Mouse (Mus musculus): ENCODE data around the gene Tmem132e. TPM values are rescaled to one million over a fixed set of nuclear protein-coding genes. Genes with fewer than 3 reads are reported as not detected.

The Tmem132e gene
- polyA plus RNA-seq, 1 experiment from 2014 or later = not detected

- Histone ChIP-seq H3K4me3 (ENCODE audit: low read depth, low read length) (no peak overlapping the region), H3K27ac (ENCODE audit: low read length) (no peak overlapping the region), H3K4me2 (replicated peaks; ENCODE audit: low read depth, low read length) (no peak overlapping the region), H3K36me3 (ENCODE audit: insufficient read depth, low read length) (no peaks in the 10 kb centered on the region), H3K27me3 (replicated peaks; ENCODE audit: insufficient read depth, low read length) (no peaks in the 10 kb centered on the region), H3K4me1 (ENCODE audit: insufficient read depth, low read depth, low read length) (no peaks in the 10 kb centered on the region), H3K9ac (replicated peaks; ENCODE audit: low read depth) (no peak overlapping the region), H3K9me3 (ENCODE audit: low read length) (no peaks in the 10 kb centered on the region)
- ATAC-seq (no peak), DNase-seq (ENCODE audit: low spot score) (peak; percentile 15)
- TF ChIP-seq EP300 (IDR thresholded peaks at IDR 0.05) (no peak), CTCF (IDR thresholded peaks at IDR 0.05) (no peak)
- WGBS = 70% methylated on average over 4 of the region's 4 CpGs
Observed at GRCm38 (mm10) chr11:82371577-82371976, 17.1 kb upstream of the Tmem132e start.

- H3K4me2 ChIP-seq (replicated peaks; ENCODE audit: low read depth, low read length) = no peak overlapping the region
- 34% methylated on average over 3 of the region's 3 CpGs for WGBS
- H3K4me1 ChIP-seq (ENCODE audit: insufficient read depth, low read depth, low read length) = no peaks in the 10 kb centered on the region
- peaks cover 3% of the 10 kb centered on the region; the same call in 1 of the 2 replicates for H3K27me3 ChIP-seq (replicated peaks; ENCODE audit: insufficient read depth, low read length)
- H3K9ac ChIP-seq (replicated peaks; ENCODE audit: low read depth) = no peak overlapping the region
- H3K27ac ChIP-seq (ENCODE audit: low read length) = no peak overlapping the region
- DNase-seq (ENCODE audit: low spot score) = no peak
- no peak for ATAC-seq
- H3K4me3 ChIP-seq (ENCODE audit: low read depth, low read length) = no peak overlapping the region
- no peaks in the 10 kb centered on the region for H3K9me3 ChIP-seq (ENCODE audit: low read length)
- no peak for TF ChIP-seq EP300 (IDR thresholded peaks at IDR 0.05)
- no peak for TF ChIP-seq CTCF (IDR thresholded peaks at IDR 0.05)
- H3K36me3 ChIP-seq (ENCODE audit: insufficient read depth, low read length) = no peaks in the 10 kb centered on the region
Observed at GRCm38 (mm10) chr11:82380606-82381202, 8.0 kb upstream of the Tmem132e start.

GRCm38 (mm10) chr11:82386970-82387540 lies 1.6 kb upstream of the Tmem132e start:
- no peak for ATAC-seq
- DNase-seq (ENCODE audit: low spot score) = no peak
- under 1% methylated on average over 44 of the region's 51 CpGs for WGBS
- Histone ChIP-seq H3K27ac (ENCODE audit: low read length) (no peak overlapping the region), H3K4me2 (replicated peaks; ENCODE audit: low read depth, low read length) (peak overlapping the region; percentile 61), H3K9ac (replicated peaks; ENCODE audit: low read depth) (no peak overlapping the region), H3K4me3 (ENCODE audit: low read depth, low read length) (peak overlapping the region; percentile 32), H3K36me3 (ENCODE audit: insufficient read depth, low read length) (no peaks in the 10 kb centered on the region), H3K9me3 (ENCODE audit: low read length) (no peaks in the 10 kb centered on the region), H3K4me1 (ENCODE audit: insufficient read depth, low read depth, low read length) (no peaks in the 10 kb centered on the region), H3K27me3 (replicated peaks; ENCODE audit: insufficient read depth, low read length) (peaks cover 57% of the 10 kb centered on the region)
- TF ChIP-seq EP300 (IDR thresholded peaks at IDR 0.05) = no peak
- no peak for TF ChIP-seq CTCF (IDR thresholded peaks at IDR 0.05)

- peak overlapping the region; percentile 61 for H3K4me2 ChIP-seq (replicated peaks; ENCODE audit: low read depth, low read length)
- no peak overlapping the region for H3K9ac ChIP-seq (replicated peaks; ENCODE audit: low read depth)
- no peak for TF ChIP-seq CTCF (IDR thresholded peaks at IDR 0.05)
- TF ChIP-seq EP300 (IDR thresholded peaks at IDR 0.05) = no peak
- no peak overlapping the region for H3K27ac ChIP-seq (ENCODE audit: low read length)
- WGBS = 1% methylated on average over 47 of the region's 47 CpGs
- H3K4me1 ChIP-seq (ENCODE audit: insufficient read depth, low read depth, low read length) = no peaks in the 10 kb centered on the region
- no peaks in the 10 kb centered on the region for H3K9me3 ChIP-seq (ENCODE audit: low read length)
- H3K4me3 ChIP-seq (ENCODE audit: low read depth, low read length) = peak overlapping the region; percentile 35
- peaks cover 58% of the 10 kb centered on the region for H3K27me3 ChIP-seq (replicated peaks; ENCODE audit: insufficient read depth, low read length)
- ATAC-seq (no peak), DNase-seq (ENCODE audit: low spot score) (no peak)
- H3K36me3 ChIP-seq (ENCODE audit: insufficient read depth, low read length) = no peaks in the 10 kb centered on the region
Observed at GRCm38 (mm10) chr11:82387711-82388341, 874 bp upstream of the Tmem132e start.

GRCm38 (mm10) chr11:82389396-82390291 lies 944 bp downstream of the Tmem132e start:
- H3K27me3 ChIP-seq (replicated peaks; ENCODE audit: insufficient read depth, low read length) = peaks cover 59% of the 10 kb centered on the region
- peak overlapping the region; percentile 35 for H3K4me3 ChIP-seq (ENCODE audit: low read depth, low read length)
- no peak for ATAC-seq
- no peaks in the 10 kb centered on the region for H3K4me1 ChIP-seq (ENCODE audit: insufficient read depth, low read depth, low read length)
- no peaks in the 10 kb centered on the region for H3K36me3 ChIP-seq (ENCODE audit: insufficient read depth, low read length)
- 3% methylated on average over 51 of the region's 69 CpGs for WGBS
- H3K9me3 ChIP-seq (ENCODE audit: low read length) = no peaks in the 10 kb centered on the region
- no peak for DNase-seq (ENCODE audit: low spot score)
- peak overlapping the region; percentile 61 for H3K4me2 ChIP-seq (replicated peaks; ENCODE audit: low read depth, low read length)
- TF ChIP-seq EP300 (IDR thresholded peaks at IDR 0.05) (no peak), CTCF (IDR thresholded peaks at IDR 0.05) (no peak)
- no peak overlapping the region for H3K9ac ChIP-seq (replicated peaks; ENCODE audit: low read depth)
- no peak overlapping the region for H3K27ac ChIP-seq (ENCODE audit: low read length)

- Histone ChIP-seq H3K27ac (ENCODE audit: low read length) (no peak overlapping the region), H3K9ac (replicated peaks; ENCODE audit: low read depth) (no peak overlapping the region), H3K4me2 (replicated peaks; ENCODE audit: low read depth, low read length) (no peak overlapping the region), H3K36me3 (ENCODE audit: insufficient read depth, low read length) (no peaks in the 10 kb centered on the region), H3K4me3 (ENCODE audit: low read depth, low read length) (no peak overlapping the region), H3K27me3 (replicated peaks; ENCODE audit: insufficient read depth, low read length) (peaks cover 41% of the 10 kb centered on the region), H3K4me1 (ENCODE audit: insufficient read depth, low read depth, low read length) (no peaks in the 10 kb centered on the region), H3K9me3 (ENCODE audit: low read length) (no peaks in the 10 kb centered on the region)
- 49% methylated on average over 3 of the region's 3 CpGs for WGBS
- TF ChIP-seq CTCF (IDR thresholded peaks at IDR 0.05) (no peak), EP300 (IDR thresholded peaks at IDR 0.05) (no peak)
- ATAC-seq (no peak), DNase-seq (ENCODE audit: low spot score) (no peak)
Observed at GRCm38 (mm10) chr11:82392341-82392740, 3.6 kb downstream of the Tmem132e start.
